Mouse (Mus musculus): ENCODE results near the gene Nxpe4. TPM values are rescaled to one million over a fixed set of nuclear protein-coding genes. Genes with fewer than 3 reads are reported as not detected.
"Not testable (repeated sequence)": the region's sequence is repeated elsewhere in the genome, so short reads cannot be mapped to it uniquely, and the experiment has no call there.

The Nxpe4 gene
- polyA plus RNA-seq, 1 experiment = 0.54 TPM

DNA sequence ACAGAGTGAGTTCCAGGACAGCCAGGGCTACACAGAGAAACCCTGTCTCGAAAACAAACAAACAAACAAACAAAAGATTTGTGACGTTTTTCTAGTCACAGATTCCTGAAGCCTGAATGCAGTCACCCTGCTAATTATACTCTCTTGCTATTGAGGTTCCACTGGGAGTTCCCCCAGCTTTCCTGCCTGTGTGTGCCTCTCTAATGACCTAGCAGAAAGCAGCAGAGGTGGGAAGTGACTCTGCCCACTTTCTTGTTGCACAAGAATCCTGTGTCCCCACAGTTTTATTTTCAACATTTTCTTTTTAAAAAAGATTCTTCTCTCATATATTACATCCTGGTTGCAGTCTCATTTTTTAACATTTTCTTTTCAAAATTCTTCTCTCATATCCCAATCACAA lies 132.9 kb downstream of the Nxpe4 start:
- Histone ChIP-seq H3K27me3 (ENCODE audit: control insufficient read depth, insufficient read depth, low read length) (no peaks in the 10 kb centered on the region), H3K27ac (ENCODE audit: control insufficient read depth, insufficient read depth, low read length) (no peak overlapping the region), H3K4me3 (ENCODE audit: control insufficient read depth, insufficient read depth, low read length) (no peak overlapping the region), H3K36me3 (ENCODE audit: control insufficient read depth, insufficient read depth, low read length) (no peaks in the 10 kb centered on the region), H3K4me1 (replicated peaks; ENCODE audit: control insufficient read depth, insufficient read depth, low read length) (no peaks in the 10 kb centered on the region)
- WGBS = 53% methylated on average over 2 of the region's 2 CpGs
- no peak for DNase-seq
- TF ChIP-seq POLR2A (IDR thresholded peaks at IDR 0.05; ENCODE audit: control insufficient read depth, extremely low read depth, insufficient read depth, low read length, poor library complexity) = no peak

DNA sequence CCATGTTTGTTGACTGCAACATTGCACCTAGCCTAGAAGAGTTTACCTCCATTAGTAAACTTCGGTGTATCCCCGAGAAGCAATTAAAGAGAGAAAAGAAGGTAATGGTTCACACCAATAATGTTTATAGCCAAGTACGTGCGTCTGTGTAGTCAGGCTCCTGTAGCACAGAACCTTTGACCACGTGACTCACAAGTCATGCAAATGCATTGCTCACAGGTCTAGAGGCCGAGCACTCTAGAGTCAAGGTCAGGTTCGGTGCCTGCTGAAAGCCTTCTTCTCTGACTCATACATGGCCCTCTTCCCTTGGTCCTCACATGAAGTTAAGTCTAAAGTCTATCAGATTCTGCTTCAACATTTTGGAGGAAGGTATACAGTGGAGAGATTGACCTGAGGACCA lies 137.2 kb downstream of the Nxpe4 start:
- DNase-seq = no peak
- H3K27ac ChIP-seq (ENCODE audit: control insufficient read depth, insufficient read depth, low read length) = no peak overlapping the region
- no peak overlapping the region for H3K4me3 ChIP-seq (ENCODE audit: control insufficient read depth, insufficient read depth, low read length)
- no peaks in the 10 kb centered on the region for H3K4me1 ChIP-seq (replicated peaks; ENCODE audit: control insufficient read depth, insufficient read depth, low read length)
- H3K27me3 ChIP-seq (ENCODE audit: control insufficient read depth, insufficient read depth, low read length) = no peaks in the 10 kb centered on the region
- WGBS = 97% methylated on average over 7 of the region's 7 CpGs
- TF ChIP-seq CTCF (IDR thresholded peaks at IDR 0.05; ENCODE audit: borderline replicate concordance, control insufficient read depth, extremely low read depth, insufficient read depth, low read length, poor library complexity) (no peak), POLR2A (IDR thresholded peaks at IDR 0.05; ENCODE audit: control insufficient read depth, extremely low read depth, insufficient read depth, low read length, poor library complexity) (no peak)
- no peaks in the 10 kb centered on the region for H3K36me3 ChIP-seq (ENCODE audit: control insufficient read depth, insufficient read depth, low read length)

DNA sequence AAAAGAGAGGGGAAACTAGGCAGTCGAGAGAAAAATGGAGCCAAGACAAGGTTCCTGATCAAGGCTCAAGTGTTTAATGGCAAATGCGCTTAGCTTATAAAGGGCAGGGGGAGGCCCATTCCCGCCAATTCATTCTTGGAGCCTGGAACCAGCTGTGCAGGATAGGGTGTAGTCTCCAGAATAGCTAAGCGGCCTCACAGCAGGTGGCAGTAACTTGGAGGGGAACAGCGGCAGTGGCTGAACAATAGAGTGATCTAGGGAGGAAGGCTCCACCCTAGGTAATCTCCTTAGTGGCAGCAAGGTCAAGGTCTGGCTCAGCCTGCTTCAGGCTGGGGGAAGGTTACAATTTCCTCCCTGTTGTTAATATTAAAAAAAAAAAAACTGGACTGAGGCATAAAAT lies 141.7 kb downstream of the Nxpe4 start:
- H3K27ac ChIP-seq (ENCODE audit: control insufficient read depth, insufficient read depth, low read length); DNase-seq; H3K36me3 ChIP-seq (ENCODE audit: control insufficient read depth, insufficient read depth, low read length); H3K27me3 ChIP-seq (ENCODE audit: control insufficient read depth, insufficient read depth, low read length); H3K4me1 ChIP-seq (replicated peaks; ENCODE audit: control insufficient read depth, insufficient read depth, low read length); H3K4me3 ChIP-seq (ENCODE audit: control insufficient read depth, insufficient read depth, low read length): not testable (repeated sequence)
- WGBS = 94% methylated on average over 5 of the region's 5 CpGs

DNA sequence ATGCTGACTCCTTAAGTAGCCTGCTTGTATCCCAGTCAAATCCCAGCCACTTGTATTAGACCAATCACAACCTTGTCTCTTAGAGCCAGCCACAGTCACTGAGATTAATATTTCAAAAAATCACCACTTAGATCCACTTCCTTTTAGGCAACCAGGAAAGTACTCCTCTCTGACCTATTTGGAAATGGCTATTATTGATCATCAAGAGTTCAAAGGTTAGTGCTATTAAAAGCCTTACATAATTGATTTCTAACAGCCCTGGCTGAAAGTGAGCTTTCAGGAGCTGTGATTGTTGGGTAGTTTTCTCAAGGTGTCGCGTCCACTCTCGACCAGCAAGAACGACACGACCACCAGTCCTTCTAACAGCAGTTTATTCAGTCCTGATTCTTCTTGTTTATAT lies 149.4 kb downstream of the Nxpe4 start:
- WGBS = 92% methylated on average over 5 of the region's 5 CpGs
- no peak for TF ChIP-seq CTCF (IDR thresholded peaks at IDR 0.05; ENCODE audit: borderline replicate concordance, control insufficient read depth, extremely low read depth, insufficient read depth, low read length, poor library complexity)
- TF ChIP-seq POLR2A (IDR thresholded peaks at IDR 0.05; ENCODE audit: control insufficient read depth, extremely low read depth, insufficient read depth, low read length, poor library complexity) = no peak

DNA sequence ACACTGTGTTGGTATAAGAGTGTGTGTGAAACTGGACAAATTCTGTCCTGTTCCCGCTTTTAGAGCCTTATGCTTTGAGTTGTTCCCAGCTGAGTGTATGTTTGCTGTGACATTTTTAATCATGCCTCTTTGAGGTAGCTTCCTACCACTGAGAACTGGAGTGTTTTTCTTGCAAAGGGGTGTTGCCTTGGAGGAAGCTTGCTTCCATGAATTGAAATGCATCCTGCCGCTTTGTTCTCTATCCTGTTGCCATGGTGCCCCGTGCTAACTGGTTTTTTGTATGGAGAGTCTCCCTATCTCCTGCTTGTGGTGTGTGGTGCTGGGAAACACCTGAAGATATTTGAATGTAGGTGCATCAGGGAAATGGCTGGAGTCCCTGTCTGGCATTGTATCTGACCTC lies 152.4 kb downstream of the Nxpe4 start:
- no peak for DNase-seq
- WGBS = 78% methylated on average over 3 of the region's 3 CpGs
- Histone ChIP-seq H3K36me3 (ENCODE audit: control insufficient read depth, insufficient read depth, low read length) (no peaks in the 10 kb centered on the region), H3K4me3 (ENCODE audit: control insufficient read depth, insufficient read depth, low read length) (no peak overlapping the region), H3K4me1 (replicated peaks; ENCODE audit: control insufficient read depth, insufficient read depth, low read length) (no peaks in the 10 kb centered on the region), H3K27ac (ENCODE audit: control insufficient read depth, insufficient read depth, low read length) (no peak overlapping the region), H3K27me3 (ENCODE audit: control insufficient read depth, insufficient read depth, low read length) (no peaks in the 10 kb centered on the region)
- TF ChIP-seq CTCF (IDR thresholded peaks at IDR 0.05; ENCODE audit: borderline replicate concordance, control insufficient read depth, extremely low read depth, insufficient read depth, low read length, poor library complexity) = no peak
- TF ChIP-seq POLR2A (IDR thresholded peaks at IDR 0.05; ENCODE audit: control insufficient read depth, extremely low read depth, insufficient read depth, low read length, poor library complexity) = no peak

More for the DNA sequence above, 149.4 kb downstream of the Nxpe4 start:
- no peak for DNase-seq
- no peaks in the 10 kb centered on the region for H3K36me3 ChIP-seq (ENCODE audit: control insufficient read depth, insufficient read depth, low read length)
- no peaks in the 10 kb centered on the region for H3K4me1 ChIP-seq (replicated peaks; ENCODE audit: control insufficient read depth, insufficient read depth, low read length)
- no peak overlapping the region for H3K27ac ChIP-seq (ENCODE audit: control insufficient read depth, insufficient read depth, low read length)
- no peak overlapping the region for H3K4me3 ChIP-seq (ENCODE audit: control insufficient read depth, insufficient read depth, low read length)
- no peaks in the 10 kb centered on the region for H3K27me3 ChIP-seq (ENCODE audit: control insufficient read depth, insufficient read depth, low read length)

DNA sequence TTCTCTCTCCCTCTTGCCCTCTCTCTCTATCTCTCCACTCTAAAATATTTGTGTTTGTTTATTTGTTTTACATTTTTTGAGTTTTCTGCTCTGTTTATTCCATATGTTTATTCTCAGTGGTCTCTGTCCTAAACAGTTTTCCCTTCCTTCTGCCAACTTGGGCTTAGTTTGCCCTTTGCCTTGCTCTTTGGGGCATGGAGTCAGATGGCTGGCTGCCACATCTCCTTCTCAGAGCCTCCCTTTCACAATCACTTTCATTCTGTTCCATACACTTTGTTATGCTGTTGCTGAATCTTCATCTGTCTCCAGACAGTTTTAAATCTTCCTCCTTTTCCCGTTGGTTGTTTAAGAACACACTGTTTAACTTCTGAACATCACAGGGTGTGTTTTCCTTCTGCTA lies 154.0 kb downstream of the Nxpe4 start:
- Histone ChIP-seq H3K4me3 (ENCODE audit: control insufficient read depth, insufficient read depth, low read length) (no peak overlapping the region), H3K27ac (ENCODE audit: control insufficient read depth, insufficient read depth, low read length) (no peak overlapping the region), H3K36me3 (ENCODE audit: control insufficient read depth, insufficient read depth, low read length) (no peaks in the 10 kb centered on the region), H3K4me1 (replicated peaks; ENCODE audit: control insufficient read depth, insufficient read depth, low read length) (no peaks in the 10 kb centered on the region), H3K27me3 (ENCODE audit: control insufficient read depth, insufficient read depth, low read length) (no peaks in the 10 kb centered on the region)
- DNase-seq = no peak
- no peak for TF ChIP-seq POLR2A (IDR thresholded peaks at IDR 0.05; ENCODE audit: control insufficient read depth, extremely low read depth, insufficient read depth, low read length, poor library complexity)
- WGBS = 83% methylated on average over 1 of the region's 1 CpGs

DNA sequence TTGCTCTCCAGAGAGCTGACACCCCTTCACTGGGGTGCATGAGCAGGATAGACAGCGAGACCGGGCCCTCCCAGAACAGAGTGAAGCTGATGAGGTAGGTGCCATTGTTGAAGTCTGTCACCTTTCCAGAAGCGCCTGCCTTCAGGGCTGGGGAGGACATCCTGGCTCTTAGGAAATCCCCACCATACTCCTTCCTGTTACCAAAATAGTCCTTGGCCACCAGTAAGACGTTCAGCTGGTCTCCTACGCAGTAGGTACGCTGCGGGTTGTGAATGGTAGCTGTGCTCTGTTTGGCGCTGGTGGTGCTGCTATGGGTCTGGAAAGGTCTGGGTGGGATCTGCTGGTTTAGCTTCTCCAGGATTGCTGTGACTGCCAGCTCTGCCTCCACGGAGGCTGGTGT lies 164.5 kb downstream of the Nxpe4 start:
- Histone ChIP-seq H3K36me3 (ENCODE audit: control insufficient read depth, insufficient read depth, low read length) (no peaks in the 10 kb centered on the region), H3K27me3 (ENCODE audit: control insufficient read depth, insufficient read depth, low read length) (no peaks in the 10 kb centered on the region), H3K27ac (ENCODE audit: control insufficient read depth, insufficient read depth, low read length) (no peak overlapping the region), H3K4me1 (replicated peaks; ENCODE audit: control insufficient read depth, insufficient read depth, low read length) (no peaks in the 10 kb centered on the region), H3K4me3 (ENCODE audit: control insufficient read depth, insufficient read depth, low read length) (no peak overlapping the region)
- WGBS = 77% methylated on average over 9 of the region's 9 CpGs
- TF ChIP-seq CTCF (IDR thresholded peaks at IDR 0.05; ENCODE audit: borderline replicate concordance, control insufficient read depth, extremely low read depth, insufficient read depth, low read length, poor library complexity) = no peak
- no peak for TF ChIP-seq POLR2A (IDR thresholded peaks at IDR 0.05; ENCODE audit: control insufficient read depth, extremely low read depth, insufficient read depth, low read length, poor library complexity)
- DNase-seq = no peak

All from thymus, adult 2 months (tissue).